Mouse (Mus musculus): ENCODE measurements around the gene Naa35.

Gene Naa35

GRCm38 (mm10) chr13:59584947-59585647 is at the start of gene Naa35, which contains the start of gene Agtpbp1:
Gene Naa35 (plus strand): TSS chr13:59585259.
Gene Agtpbp1 (minus strand): TSS chr13:59585227.
- DNase-seq (ENCODE audit: low spot score in 2 of 2): peak; percentile 99 to 100

- DNase-seq (ENCODE audit: low spot score in 2 of 2): no peak
Measured at GRCm38 (mm10) chr13:59535746-59536145, 49.3 kb upstream of the Naa35 start.

- no peak for DNase-seq (ENCODE audit: low spot score in 2 of 2)
Measured at GRCm38 (mm10) chr13:59536631-59537030, 48.4 kb upstream of the Naa35 start.

- no peak for DNase-seq (ENCODE audit: low spot score in 2 of 2)
Measured at GRCm38 (mm10) chr13:59538661-59539060, 46.4 kb upstream of the Naa35 start.

- DNase-seq (ENCODE audit: low spot score in 2 of 2): no peak
Measured at GRCm38 (mm10) chr13:59540030-59540429, 45.0 kb upstream of the Naa35 start.

GRCm38 (mm10) chr13:59542411-59542810 is 42.6 kb upstream of the Naa35 start:
- no peak for DNase-seq (ENCODE audit: low spot score in 2 of 2)

- no peak for DNase-seq (ENCODE audit: low spot score in 2 of 2)
Measured at GRCm38 (mm10) chr13:59547091-59547490, 38.0 kb upstream of the Naa35 start.

GRCm38 (mm10) chr13:59547716-59548115 is 37.3 kb upstream of the Naa35 start:
- DNase-seq (ENCODE audit: low spot score in 2 of 2): no peak

- DNase-seq (ENCODE audit: low spot score in 2 of 2): no peak
Measured at GRCm38 (mm10) chr13:59549318-59549798, 35.7 kb upstream of the Naa35 start.

- DNase-seq (ENCODE audit: low spot score in 2 of 2): no peak
Measured at GRCm38 (mm10) chr13:59552286-59552685, 32.8 kb upstream of the Naa35 start.

GRCm38 (mm10) chr13:59552751-59553150 is 32.3 kb upstream of the Naa35 start:
- no peak for DNase-seq (ENCODE audit: low spot score in 2 of 2)

- no peak for DNase-seq (ENCODE audit: low spot score in 2 of 2)
Measured at GRCm38 (mm10) chr13:59554772-59555505, 30.1 kb upstream of the Naa35 start.

GRCm38 (mm10) chr13:59555613-59556192 is 29.4 kb upstream of the Naa35 start:
- DNase-seq (ENCODE audit: low spot score in 2 of 2): no peak

- DNase-seq (ENCODE audit: low spot score in 2 of 2): peak; percentile 78 to 87
Measured at GRCm38 (mm10) chr13:59556670-59557069, 28.4 kb upstream of the Naa35 start.

- peak; percentile 84 to 93 for DNase-seq (ENCODE audit: low spot score in 2 of 2)
Measured at GRCm38 (mm10) chr13:59557185-59557985, 27.7 kb upstream of the Naa35 start.

GRCm38 (mm10) chr13:59558776-59559175 is 26.3 kb upstream of the Naa35 start:
- no peak for DNase-seq (ENCODE audit: low spot score in 2 of 2)

GRCm38 (mm10) chr13:59562471-59562870 is 22.6 kb upstream of the Naa35 start:
- no peak for DNase-seq (ENCODE audit: low spot score in 2 of 2)

GRCm38 (mm10) chr13:59564505-59564904 is 20.6 kb upstream of the Naa35 start:
- no peak for DNase-seq (ENCODE audit: low spot score in 2 of 2)

GRCm38 (mm10) chr13:59564923-59565322 is 20.1 kb upstream of the Naa35 start:
- no peak for DNase-seq (ENCODE audit: low spot score in 2 of 2)

- no peak for DNase-seq (ENCODE audit: low spot score in 2 of 2)
Measured at GRCm38 (mm10) chr13:59565945-59566520, 19.0 kb upstream of the Naa35 start.

- no peak for DNase-seq (ENCODE audit: low spot score in 2 of 2)
Measured at GRCm38 (mm10) chr13:59571107-59571506, 14.0 kb upstream of the Naa35 start.
